Mouse (Mus musculus) liver, adult 2 months (tissue): ENCODE results near the gene Trpv6. TPM values are rescaled to one million over a fixed set of nuclear protein-coding genes. Genes with fewer than 3 reads are reported as not detected.
A peak's percentile ranks its signal among the peaks of the same experiment; 100 is the strongest.

Experiments
- DNase-seq: peaks from one replicate; pipeline ENCODE4 v3.0.0-alpha.2; 2011; ENCODE audit warnings: low read depth, low spot score; ENCODE audit errors: extremely low read depth
- H3K27ac ChIP-seq: fragments of 200-500 bp; replicated peaks from 2 replicates; pipeline ENCODE4 v1.5.1; 2012; ENCODE audit warnings: low read depth, mild to moderate bottlenecking, control low read depth, inconsistent platforms, low read length; ENCODE audit not compliant: insufficient read depth
- H3K27me3 ChIP-seq: fragments of 200-500 bp; 2 replicates; pipeline ENCODE4 v1.6.1; 2012; ENCODE audit warnings: mild to moderate bottlenecking, moderate library complexity, low read length, inconsistent platforms; ENCODE audit not compliant: control insufficient read depth, insufficient read depth
- H3K36me3 ChIP-seq: fragments of 200-500 bp; 2 replicates; pipeline ENCODE4 v1.6.1; 2012; ENCODE audit warnings: low read length, inconsistent platforms; ENCODE audit not compliant: control insufficient read depth, insufficient read depth
- H3K4me1 ChIP-seq: fragments of 200-500 bp; 2 replicates; pipeline ENCODE4 v1.6.1; 2011; ENCODE audit warnings: low read length; ENCODE audit not compliant: control insufficient read depth, insufficient read depth
- H3K4me3 ChIP-seq: fragments of 200-500 bp; 2 replicates; pipeline ENCODE4 v1.5.1; 2011; ENCODE audit warnings: low read depth, mild to moderate bottlenecking, control low read depth, low read length, moderate library complexity; ENCODE audit not compliant: insufficient read depth
- H3K79me2 ChIP-seq: fragments of 200-500 bp; 2 replicates; pipeline ENCODE4 v1.6.1; 2012; ENCODE audit warnings: inconsistent platforms, mild to moderate bottlenecking, low read length, moderate library complexity; ENCODE audit not compliant: control insufficient read depth, insufficient read depth
- H3K9ac ChIP-seq: fragments of 200-500 bp; 2 replicates; pipeline ENCODE4 v1.6.1; 2012; ENCODE audit warnings: low read depth, mild to moderate bottlenecking, control low read depth, inconsistent platforms, low read length
- CTCF ChIP-seq: fragments of 200-500 bp; IDR thresholded peaks from 2 replicates; pipeline ENCODE4 v1.5.1; 2011; ENCODE audit warnings: low read depth, low read length, control low read depth
- POLR2A ChIP-seq: fragments of 200-500 bp; IDR thresholded peaks from 2 replicates; pipeline ENCODE4 v1.6.1; 2011; ENCODE audit warnings: low read length, control low read depth; ENCODE audit not compliant: insufficient read depth; ENCODE audit errors: extremely low read depth
- WGBS: fragments of 180-500 bp; shearing (Covaris S2); methylation state at CpG from one replicate; pipeline ENCODE4 v1.1.7; 2018; 5-methylcytosine and 5-hydroxymethylcytosine counted together
- polyA plus RNA-seq: library from polyadenylated mRNA; depleted of rRNA; stranded (reverse); fragments of >200 nt; gene quantifications from 2 replicates; pipeline ENCODE4 v1.2.3, GENCODE M21; 2012
- total RNA-seq: library from RNA; depleted of rRNA; stranded (reverse); fragments of >200 nt; gene quantifications from 2 replicates; pipeline ENCODE4 v1.2.3, GENCODE M21; 2014

Gene Trpv6
- total and polyA plus RNA-seq, 2 experiments, result not detected

DNA sequence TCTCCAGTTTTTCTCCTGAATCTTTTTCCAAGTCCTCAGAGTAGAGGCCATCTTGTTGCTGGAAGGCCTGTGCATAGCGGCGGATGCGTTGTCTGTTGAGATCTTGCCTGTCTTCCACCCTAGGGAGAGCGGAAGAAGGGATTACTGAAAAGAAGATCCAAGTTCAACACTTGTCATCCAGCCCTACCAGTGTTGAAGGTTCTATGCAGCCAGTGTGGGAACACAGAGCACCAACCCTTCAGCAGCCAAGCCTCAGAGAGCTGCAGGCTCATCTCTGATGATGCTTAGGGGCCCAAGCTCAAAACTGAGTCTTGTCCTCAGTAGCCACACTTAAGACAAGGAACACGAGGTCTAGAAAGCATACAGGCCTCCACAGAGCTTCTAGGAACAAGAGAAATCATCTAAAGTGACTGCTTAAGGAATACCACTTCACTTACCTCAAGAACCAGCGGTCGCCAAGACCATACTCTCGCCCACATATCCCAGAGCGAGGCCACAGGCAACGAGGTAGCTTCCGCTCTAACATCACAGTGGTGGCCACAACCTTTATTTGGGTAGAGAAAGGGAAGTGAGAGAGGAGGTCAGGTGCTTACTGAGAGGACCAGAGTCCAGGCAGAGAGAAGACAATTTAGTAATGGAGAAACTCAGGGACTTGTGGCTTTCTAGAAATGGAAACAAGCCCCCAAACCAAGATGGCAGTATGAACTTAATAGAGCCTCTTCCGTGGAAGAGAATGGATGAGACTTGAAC lies 14.8 kb downstream of the Trpv6 start:
- H3K4me3 ChIP-seq, result no peak overlapping the region
- WGBS, result 83% methylated on average over 12 of the region's 12 CpGs

DNA sequence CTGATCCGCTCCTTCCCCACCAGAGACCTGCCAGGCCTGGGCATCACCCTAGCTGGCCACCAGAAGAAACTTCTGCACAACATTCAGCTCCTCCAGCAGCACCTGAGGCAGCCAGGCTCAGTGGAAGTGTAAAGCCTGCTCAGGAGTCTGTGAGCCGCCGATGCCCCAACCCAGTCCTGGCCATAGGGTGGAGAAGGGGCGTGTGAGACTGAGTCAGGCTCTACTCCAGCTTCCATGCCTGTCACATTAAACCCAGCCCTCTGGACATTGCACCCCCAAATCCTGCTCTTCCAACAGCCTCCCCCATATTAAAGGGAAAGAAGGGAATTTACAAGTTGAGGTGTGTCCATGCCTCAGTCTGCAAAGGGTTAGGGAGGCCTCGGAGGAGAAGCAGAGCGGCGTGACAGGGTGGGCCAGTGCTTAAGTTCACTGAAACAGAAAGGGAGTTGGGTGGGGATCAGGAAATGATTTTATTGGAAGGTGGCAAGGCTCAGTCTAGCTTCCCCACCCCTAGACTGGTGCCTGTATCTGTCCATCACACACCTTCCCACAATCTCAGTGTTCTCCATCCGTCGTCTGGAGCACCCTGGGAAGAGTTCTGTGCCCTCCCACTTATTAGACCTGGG lies 15.9 kb downstream of the Trpv6 start:
- Histone ChIP-seq H3K36me3 (no peaks in the 10 kb centered on the region), H3K27me3 (no peaks in the 10 kb centered on the region), H3K4me1 (no peaks in the 10 kb centered on the region), H3K27ac (no peak overlapping the region), H3K79me2 (no peaks in the 10 kb centered on the region), H3K4me3 (no peak overlapping the region), H3K9ac (no peak overlapping the region)
- DNase-seq, result no peak
- WGBS, result 93% methylated on average over 9 of the region's 9 CpGs
- no peak for TF ChIP-seq CTCF
- TF ChIP-seq POLR2A, result no peak

More for the DNA sequence above, 14.8 kb downstream of the Trpv6 start:
- no peak overlapping the region for H3K27ac ChIP-seq
- H3K79me2 ChIP-seq, result no peaks in the 10 kb centered on the region
- no peaks in the 10 kb centered on the region for H3K36me3 ChIP-seq
- no peak for DNase-seq
- H3K9ac ChIP-seq, result no peak overlapping the region
- TF ChIP-seq POLR2A (no peak), CTCF (no peak)
- H3K4me1 ChIP-seq, result no peaks in the 10 kb centered on the region
- H3K27me3 ChIP-seq, result no peaks in the 10 kb centered on the region

DNA sequence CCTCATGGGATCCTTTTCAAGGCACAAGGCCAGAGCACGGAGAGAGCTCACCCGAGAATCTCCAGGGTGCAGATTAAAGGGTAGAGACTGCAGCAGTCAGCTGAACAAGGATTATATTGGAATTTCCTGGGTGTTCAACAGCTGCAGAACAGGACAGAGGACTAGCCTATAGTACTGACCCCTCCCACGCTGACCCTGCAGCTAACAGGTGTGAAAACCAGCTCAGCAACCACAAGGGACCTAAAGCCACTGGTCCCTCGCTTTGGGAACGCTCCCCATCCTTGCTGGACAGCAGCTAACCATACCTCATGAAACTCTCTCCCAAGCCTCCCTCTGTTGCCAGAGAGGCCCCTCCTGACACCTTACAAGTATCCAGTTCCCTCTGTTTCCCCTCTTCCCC lies 28.6 kb downstream of the Trpv6 start:
- peaks cover 7% of the 10 kb centered on the region for H3K4me1 ChIP-seq
- DNase-seq, result no peak
- H3K79me2 ChIP-seq, result no peaks in the 10 kb centered on the region
- no peak for TF ChIP-seq POLR2A
- no peak for TF ChIP-seq CTCF
- H3K27me3 ChIP-seq, result no peaks in the 10 kb centered on the region
- WGBS, result 74% methylated on average over 5 of the region's 5 CpGs
- no peaks in the 10 kb centered on the region for H3K36me3 ChIP-seq
- H3K4me3 ChIP-seq, result no peak overlapping the region
- H3K27ac ChIP-seq, result no peak overlapping the region
- H3K9ac ChIP-seq, result no peak overlapping the region

DNA sequence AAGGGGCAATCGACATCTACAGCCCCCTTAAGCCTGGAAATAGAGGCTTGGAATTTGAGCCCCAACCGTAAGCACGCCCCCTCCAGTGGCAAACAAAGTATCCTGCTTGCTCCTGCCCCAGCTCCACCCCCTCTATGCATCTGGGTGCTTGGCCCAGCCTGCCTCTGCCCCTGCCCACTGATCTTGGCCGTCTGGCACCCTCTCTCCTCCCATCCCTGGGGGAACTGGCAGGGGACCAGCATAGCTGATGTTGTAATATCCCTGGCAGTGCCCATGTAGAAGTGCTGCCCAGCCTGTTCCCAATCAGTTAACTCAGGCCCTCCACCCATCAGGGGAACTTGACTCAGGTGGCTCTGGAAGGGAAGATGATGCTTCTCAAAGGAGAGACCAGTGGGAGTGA lies 30.0 kb downstream of the Trpv6 start:
- TF ChIP-seq CTCF, result no peak
- no peak for TF ChIP-seq POLR2A
- peaks cover 7% of the 10 kb centered on the region for H3K4me1 ChIP-seq
- no peak overlapping the region for H3K27ac ChIP-seq
- no peaks in the 10 kb centered on the region for H3K36me3 ChIP-seq
- H3K79me2 ChIP-seq, result no peaks in the 10 kb centered on the region
- H3K27me3 ChIP-seq, result no peaks in the 10 kb centered on the region
- 14% methylated on average over 4 of the region's 4 CpGs for WGBS
- H3K9ac ChIP-seq, result no peak overlapping the region
- peak; percentile 53 for DNase-seq
- no peak overlapping the region for H3K4me3 ChIP-seq

DNA sequence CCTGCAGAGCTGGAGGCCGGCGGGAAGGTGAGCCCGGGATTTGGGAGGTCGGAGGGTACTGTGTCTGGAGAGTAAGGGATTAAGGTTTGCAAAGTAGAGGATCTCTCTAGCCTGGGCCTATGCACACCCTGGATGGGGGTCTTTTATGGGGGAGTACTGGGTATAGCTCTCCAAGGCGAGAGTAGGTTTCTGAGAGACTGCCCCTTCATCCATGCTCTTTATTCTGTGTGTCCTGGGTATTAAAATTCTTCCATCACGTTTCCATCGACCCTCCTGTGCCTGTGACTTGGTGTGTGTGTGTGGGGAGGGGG lies 30.5 kb downstream of the Trpv6 start:
- H3K4me3 ChIP-seq, result peak overlapping the region; percentile 77; the same call in 1 of the 2 replicates
- H3K36me3 ChIP-seq, result no peaks in the 10 kb centered on the region
- no peaks in the 10 kb centered on the region for H3K79me2 ChIP-seq
- H3K4me1 ChIP-seq, result peaks cover 7% of the 10 kb centered on the region
- H3K27me3 ChIP-seq, result no peaks in the 10 kb centered on the region
- no peak overlapping the region for H3K27ac ChIP-seq
- no peak for DNase-seq
- peak overlapping the region; percentile 43; the same call in 1 of the 2 replicates for H3K9ac ChIP-seq
- WGBS, result 4% methylated on average over 7 of the region's 7 CpGs
- TF ChIP-seq CTCF (no peak), POLR2A (no peak)
